8 mouse cellular contexts compared by ENCODE assay signal in genomic region chr11:76847354-76847753, GRCm38 (mm10). TPM values are rescaled to one million over a fixed set of nuclear protein-coding genes. Genes with fewer than 3 reads are reported as not detected.
DNase-seq lines count a peak whose midpoint lies in the region; ATAC-seq and TF ChIP-seq lines count a peak whose summit lies in the region.

No protein-coding gene starts in this region.

- ATAC-seq in hindbrain, embryonic 11.5 days (ENCODE audit: low FRiP score): no peak
- ATAC-seq in midbrain, embryonic 11.5 days (ENCODE audit: low FRiP score): no peak
- ATAC-seq in activated CD4-positive, CD25-positive, alpha-beta regulatory T cell, adult 4 months: no peak
- no peak for ATAC-seq in megakaryocyte progenitor cell, adult 5-6 weeks (replicated peaks; ENCODE audit: poor library complexity)

- DNase-seq in kidney, adult 11 months: peak; percentile 0
- DNase-seq in kidney, postnatal 4 days: no peak
- no peak for DNase-seq in hindbrain, embryonic 11.5 days (ENCODE audit: low spot score)
- no peak for DNase-seq in midbrain, embryonic 11.5 days (ENCODE audit: low spot score, missing footprints)
- no peak for DNase-seq in thymus, postnatal 10 days (ENCODE audit: low spot score in 2 of 2)

- peak overlapping the region; percentile 98 for H3K4me2 ChIP-seq in hindbrain, embryonic 11.5 days (replicated peaks; ENCODE audit: low read depth, low read length)
- peak overlapping the region; percentile 95 for H3K4me2 ChIP-seq in midbrain, embryonic 11.5 days

- H3K9me3 ChIP-seq in hindbrain, embryonic 11.5 days (ENCODE audit: control insufficient read depth, low read length): no peaks in the 10 kb centered on the region
- no peaks in the 10 kb centered on the region; the same call in 1 of the 2 replicates for H3K9me3 ChIP-seq in midbrain, embryonic 11.5 days (ENCODE audit: control insufficient read depth, low read length)

- WGBS in hindbrain, embryonic 11.5 days: 30% methylated on average over 8 of the region's 8 CpGs
- WGBS in midbrain, embryonic 11.5 days: 12% methylated on average over 8 of the region's 8 CpGs

- no peaks in the 10 kb centered on the region for H3K36me3 ChIP-seq in hindbrain, embryonic 11.5 days (ENCODE audit: control insufficient read depth, insufficient read depth, low read length)
- no peaks in the 10 kb centered on the region for H3K36me3 ChIP-seq in midbrain, embryonic 11.5 days (ENCODE audit: control insufficient read depth, insufficient read depth, low read length)

- 0 out of 2 replicates have a peak overlapping the region, but pooled peaks have one; percentile 32 for H3K9ac ChIP-seq in hindbrain, embryonic 11.5 days (ENCODE audit: low read depth, low read length)
- peak overlapping the region; percentile 86 for H3K9ac ChIP-seq in midbrain, embryonic 11.5 days (ENCODE audit: low read length)

- no peak overlapping the region for H3K27ac ChIP-seq in bone marrow macrophage, adult 2 months (ENCODE audit: insufficient read depth, low read depth, low read length)
- no peak overlapping the region for H3K27ac ChIP-seq in hindbrain, embryonic 11.5 days (ENCODE audit: low read depth, low read length)
- no peak overlapping the region for H3K27ac ChIP-seq in midbrain, embryonic 11.5 days (ENCODE audit: low read depth, low read length)

- H3K27me3 ChIP-seq in hindbrain, embryonic 11.5 days (ENCODE audit: control insufficient read depth, insufficient read depth, low read length): no peaks in the 10 kb centered on the region
- H3K27me3 ChIP-seq in midbrain, embryonic 11.5 days (ENCODE audit: control insufficient read depth, insufficient read depth, low read length): no peaks in the 10 kb centered on the region

- peak overlapping the region; percentile 63 for H3K4me3 ChIP-seq in bone marrow macrophage, adult 2 months (ENCODE audit: insufficient read depth, low read length)
- H3K4me3 ChIP-seq in hindbrain, embryonic 11.5 days (ENCODE audit: low read depth, low read length): peak overlapping the region; percentile 85
- H3K4me3 ChIP-seq in midbrain, embryonic 11.5 days (ENCODE audit: low read depth, low read length): peak overlapping the region; percentile 87

- peaks cover 14% of the 10 kb centered on the region for H3K4me1 ChIP-seq in bone marrow macrophage, adult 2 months (ENCODE audit: control insufficient read depth, insufficient read depth, low read length)
- H3K4me1 ChIP-seq in hindbrain, embryonic 11.5 days (replicated peaks; ENCODE audit: control insufficient read depth, insufficient read depth, low read length): peaks cover 7% of the 10 kb centered on the region
- H3K4me1 ChIP-seq in midbrain, embryonic 11.5 days (ENCODE audit: control insufficient read depth, insufficient read depth, low read length): peaks cover 13% of the 10 kb centered on the region

- no peak for TF ChIP-seq POLR2A in bone marrow macrophage, adult 2 months (IDR thresholded peaks at IDR 0.05; ENCODE audit: borderline replicate concordance, low read depth, low read length)

- no peak for TF ChIP-seq CTCF in bone marrow macrophage, adult 2 months (IDR thresholded peaks at IDR 0.05; ENCODE audit: low read depth, low read length)

RNA-seq across cellular contexts. Expression of gene Cpd, which starts 0.5 kb away (rescaled TPM):
- 48.0 and 51.9 TPM in 2 replicates for polyA plus RNA-seq in bone marrow macrophage, adult 2 months (2012; ENCODE audit: insufficient read depth, insufficient read length, missing spikeins)
- 15.4 and 16.0 TPM in 2 replicates for polyA plus RNA-seq in hindbrain, embryonic 11.5 days (2014; fragmentation: Nextera tagmentation; extraction: Ambion mirVana)
- polyA plus RNA-seq in midbrain, embryonic 11.5 days (2014; fragmentation: Nextera tagmentation; extraction: Ambion mirVana): 14.4 and 16.5 TPM in 2 replicates
- polyA plus RNA-seq in activated CD4-positive, CD25-positive, alpha-beta regulatory T cell, adult 4 months (2017; shearing (Covaris generic)): 1 to 10 TPM; 4.8 to 6.1 TPM
- 28.3 and 29.5 TPM in 2 replicates for total RNA-seq in megakaryocyte progenitor cell, adult 5-6 weeks (2015)
- total RNA-seq in megakaryocyte progenitor cell, adult 5-6 weeks (2017): 18.8 and 18.9 TPM in 2 replicates

RNA-seq across cellular contexts. Expression of gene Tmigd1, which starts 54.6 kb away (rescaled TPM):
- polyA plus RNA-seq in bone marrow macrophage, adult 2 months (2012; ENCODE audit: insufficient read depth, insufficient read length, missing spikeins): not detected in 2 replicates
- 0.17 TPM in 1 of 2 replicates, not detected in the other for polyA plus RNA-seq in hindbrain, embryonic 11.5 days (2014; fragmentation: Nextera tagmentation; extraction: Ambion mirVana)
- polyA plus RNA-seq in midbrain, embryonic 11.5 days (2014; fragmentation: Nextera tagmentation; extraction: Ambion mirVana): not detected in 2 replicates
- polyA plus RNA-seq in activated CD4-positive, CD25-positive, alpha-beta regulatory T cell, adult 4 months (2017; shearing (Covaris generic)): 1 to 10 TPM; 1.8 to 2.5 TPM
- not detected in 2 replicates for total RNA-seq in megakaryocyte progenitor cell, adult 5-6 weeks (2015)
- total RNA-seq in megakaryocyte progenitor cell, adult 5-6 weeks (2017): not detected in 2 replicates
